Mouse (Mus musculus) hindbrain, embryonic 16.5 days (tissue): ENCODE data around the gene Uvrag. TPM values are rescaled to one million over a fixed set of nuclear protein-coding genes. Genes with fewer than 3 reads are reported as not detected.
A peak's percentile ranks its signal among the peaks of the same experiment; 100 is the strongest.

ENCODE experiments used
- ATAC-seq: fragments of 200-750 bp; cut with Nextera tagmentation; 2 replicates; pipeline ENCODE4 v1.8.0; 2017; ENCODE audit warnings: moderate TSS enrichment, moderate library complexity
- H3K27ac ChIP-seq: fragments of 300-500 bp; sonication (generic); 2 replicates; pipeline ENCODE4 v1.5.1; 2014; ENCODE audit warnings: low read depth, mild to moderate bottlenecking, control low read depth, low read length, moderate library complexity
- H3K27me3 ChIP-seq: fragments of 300-500 bp; sonication (generic); replicated peaks from 2 replicates; pipeline ENCODE4 v1.6.1; 2014; ENCODE audit warnings: low read length; ENCODE audit not compliant: control insufficient read depth, insufficient read depth
- H3K36me3 ChIP-seq: fragments of 300-500 bp; sonication (generic); 2 replicates; pipeline ENCODE4 v1.6.1; 2014; ENCODE audit warnings: mild to moderate bottlenecking, low read length, moderate library complexity, mixed read lengths; ENCODE audit not compliant: control insufficient read depth, insufficient read depth
- H3K4me1 ChIP-seq: fragments of 300-500 bp; sonication (generic); 2 replicates; pipeline ENCODE4 v1.6.1; 2014; ENCODE audit warnings: low read depth, low read length; ENCODE audit not compliant: control insufficient read depth, insufficient read depth
- H3K4me2 ChIP-seq: fragments of 300-500 bp; sonication (generic); 2 replicates; pipeline ENCODE4 v1.6.1; 2014; ENCODE audit warnings: mild to moderate bottlenecking, low read length, control low read depth, moderate library complexity
- H3K4me3 ChIP-seq: fragments of 300-500 bp; sonication (generic); 2 replicates; pipeline ENCODE4 v1.5.1; 2014; ENCODE audit warnings: mild to moderate bottlenecking, low read length, control low read depth, moderate library complexity
- H3K9ac ChIP-seq: fragments of 300-500 bp; sonication (generic); 2 replicates; pipeline ENCODE4 v1.6.1; 2014; ENCODE audit warnings: low read depth, mild to moderate bottlenecking, control low read depth, low read length, moderate library complexity
- H3K9me3 ChIP-seq: fragments of 300-500 bp; sonication (generic); 2 replicates; pipeline ENCODE4 v1.6.1; 2014; ENCODE audit warnings: mild to moderate bottlenecking, low read length, moderate library complexity; ENCODE audit not compliant: control insufficient read depth
- WGBS: fragments of 180-500 bp; shearing (Covaris S2); extraction: QIAGEN DNeasy Blood & Tissue Kit; methylation state at CpG from one replicate; pipeline ENCODE4 v1.1.7; 2014; 5-methylcytosine and 5-hydroxymethylcytosine counted together
- polyA plus RNA-seq: library from polyadenylated mRNA; unstranded; fragments of >200 nt; fragmentation: Nextera tagmentation; extraction: Ambion mirVana; gene quantifications from 2 replicates; pipeline ENCODE4 v1.2.1, GENCODE M21; 2015

Gene Uvrag
- polyA plus RNA-seq, 1 experiment from 2014 or later = 14.4 TPM

GRCm38 (mm10) chr7:99086646-99087443, 54.1 kb downstream of the Uvrag start:
- ATAC-seq = no peak
- Histone ChIP-seq H3K27me3 (no peaks in the 10 kb centered on the region), H3K27ac (no peak overlapping the region), H3K9me3 (no peaks in the 10 kb centered on the region), H3K4me2 (no peak overlapping the region), H3K4me1 (no peaks in the 10 kb centered on the region), H3K4me3 (no peak overlapping the region), H3K9ac (no peak overlapping the region), H3K36me3 (0 out of 2 replicates have a peak, but pooled peaks cover 2% of the 10 kb centered on the region)
- WGBS = 79% methylated on average over 9 of the region's 9 CpGs

- Histone ChIP-seq H3K27ac (no peak overlapping the region), H3K36me3 (0 out of 2 replicates have a peak, but pooled peaks cover 2% of the 10 kb centered on the region), H3K9ac (no peak overlapping the region), H3K27me3 (no peaks in the 10 kb centered on the region), H3K4me1 (no peaks in the 10 kb centered on the region), H3K9me3 (no peaks in the 10 kb centered on the region), H3K4me3 (no peak overlapping the region), H3K4me2 (no peak overlapping the region)
- 86% methylated on average over 3 of the region's 3 CpGs for WGBS
- ATAC-seq = no peak
Observed at GRCm38 (mm10) chr7:99085249-99085648, 55.7 kb downstream of the Uvrag start.

GRCm38 (mm10) chr7:99079522-99079921, 61.4 kb downstream of the Uvrag start:
- ATAC-seq = no peak

GRCm38 (mm10) chr7:99078805-99079204, 62.1 kb downstream of the Uvrag start:
- no peak for ATAC-seq
- H3K4me2 ChIP-seq = no peak overlapping the region
- H3K9me3 ChIP-seq = no peaks in the 10 kb centered on the region
- H3K9ac ChIP-seq = no peak overlapping the region
- no peaks in the 10 kb centered on the region for H3K27me3 ChIP-seq
- H3K4me3 ChIP-seq = no peak overlapping the region
- no peaks in the 10 kb centered on the region; the same call in 1 of the 2 replicates for H3K4me1 ChIP-seq
- H3K27ac ChIP-seq = no peak overlapping the region
- no peaks in the 10 kb centered on the region for H3K36me3 ChIP-seq
- WGBS = 94% methylated on average over 6 of the region's 6 CpGs

More at GRCm38 (mm10) chr7:99079522-99079921, 61.4 kb downstream of the Uvrag start:
- WGBS = 36% methylated on average over 4 of the region's 4 CpGs
- H3K4me2 ChIP-seq = no peak overlapping the region
- H3K9ac ChIP-seq = no peak overlapping the region
- no peak overlapping the region for H3K27ac ChIP-seq
- H3K36me3 ChIP-seq = no peaks in the 10 kb centered on the region
- H3K27me3 ChIP-seq = no peaks in the 10 kb centered on the region
- H3K4me3 ChIP-seq = no peak overlapping the region
- H3K9me3 ChIP-seq = no peaks in the 10 kb centered on the region
- H3K4me1 ChIP-seq = no peaks in the 10 kb centered on the region

GRCm38 (mm10) chr7:99077234-99077633, 63.7 kb downstream of the Uvrag start:
- H3K9me3 ChIP-seq = no peaks in the 10 kb centered on the region
- H3K27me3 ChIP-seq = no peaks in the 10 kb centered on the region
- no peak for ATAC-seq
- H3K4me2 ChIP-seq = no peak overlapping the region
- H3K9ac ChIP-seq = no peak overlapping the region
- no peaks in the 10 kb centered on the region for H3K36me3 ChIP-seq
- H3K4me1 ChIP-seq = no peaks in the 10 kb centered on the region; the same call in 1 of the 2 replicates
- H3K27ac ChIP-seq = no peak overlapping the region
- 58% methylated on average over 8 of the region's 8 CpGs for WGBS
- H3K4me3 ChIP-seq = no peak overlapping the region

- H3K4me1 ChIP-seq = no peaks in the 10 kb centered on the region; the same call in 1 of the 2 replicates
- no peak overlapping the region for H3K4me2 ChIP-seq
- 81% methylated on average over 5 of the region's 5 CpGs for WGBS
- H3K27me3 ChIP-seq = no peaks in the 10 kb centered on the region
- no peaks in the 10 kb centered on the region for H3K9me3 ChIP-seq
- no peak for ATAC-seq
- no peak overlapping the region for H3K27ac ChIP-seq
- no peaks in the 10 kb centered on the region for H3K36me3 ChIP-seq
- H3K4me3 ChIP-seq = no peak overlapping the region
- H3K9ac ChIP-seq = no peak overlapping the region
Observed at GRCm38 (mm10) chr7:99075101-99075500, 65.8 kb downstream of the Uvrag start.

- no peaks in the 10 kb centered on the region for H3K36me3 ChIP-seq
- peak; percentile 85 for ATAC-seq
- H3K27me3 ChIP-seq = no peaks in the 10 kb centered on the region
- H3K9me3 ChIP-seq = no peaks in the 10 kb centered on the region
- no peak overlapping the region for H3K9ac ChIP-seq
- WGBS = 22% methylated on average over 7 of the region's 7 CpGs
- H3K27ac ChIP-seq = no peak overlapping the region
- no peaks in the 10 kb centered on the region; the same call in 1 of the 2 replicates for H3K4me1 ChIP-seq
- no peak overlapping the region for H3K4me2 ChIP-seq
- no peak overlapping the region for H3K4me3 ChIP-seq
Observed at GRCm38 (mm10) chr7:99073734-99074372, 67.1 kb downstream of the Uvrag start.

- WGBS = 73% methylated on average over 7 of the region's 7 CpGs
- no peak overlapping the region for H3K4me3 ChIP-seq
- no peak for ATAC-seq
- H3K4me2 ChIP-seq = no peak overlapping the region
- no peaks in the 10 kb centered on the region for H3K36me3 ChIP-seq
- no peak overlapping the region for H3K9ac ChIP-seq
- no peaks in the 10 kb centered on the region for H3K9me3 ChIP-seq
- no peaks in the 10 kb centered on the region; the same call in 1 of the 2 replicates for H3K4me1 ChIP-seq
- H3K27me3 ChIP-seq = no peaks in the 10 kb centered on the region
- no peak overlapping the region for H3K27ac ChIP-seq
Observed at GRCm38 (mm10) chr7:99067710-99068109, 73.2 kb downstream of the Uvrag start.

- no peak overlapping the region for H3K27ac ChIP-seq
- H3K4me1 ChIP-seq = no peaks in the 10 kb centered on the region; the same call in 1 of the 2 replicates
- no peak overlapping the region for H3K4me2 ChIP-seq
- no peak for ATAC-seq
- H3K4me3 ChIP-seq = no peak overlapping the region
- no peak overlapping the region for H3K9ac ChIP-seq
- no peaks in the 10 kb centered on the region for H3K27me3 ChIP-seq
- H3K36me3 ChIP-seq = no peaks in the 10 kb centered on the region
- WGBS = 27% methylated on average over 2 of the region's 2 CpGs
- no peaks in the 10 kb centered on the region for H3K9me3 ChIP-seq
Observed at GRCm38 (mm10) chr7:99065920-99066319, 75.0 kb downstream of the Uvrag start.
